Mouse (Mus musculus) spleen, adult 18-20 months (tissue): ENCODE measurements around the gene Atg4d.
"Not testable (repeated sequence)": the region's sequence is repeated elsewhere in the genome, so short reads cannot be mapped to it uniquely, and the experiment has no call there.

Experiments used
- DNase-seq, 2 experiments: peaks; one replicate each; pipeline ENCODE4 v3.0.0; 2022; ENCODE audit warnings: mixed read lengths in 2 of 2

The Atg4d gene

GRCm38 (mm10) chr9:21241343-21241742, 23.8 kb upstream of the Atg4d start:
- DNase-seq, result peak; percentile 68 to 78

- no peak for DNase-seq
These were observed 21.2 kb upstream of the Atg4d start for GRCm38 (mm10) chr9:21243826-21244427.

GRCm38 (mm10) chr9:21244428-21245112, 20.5 kb upstream of the Atg4d start:
- DNase-seq, result no peak

- DNase-seq, result no peak
These were observed 20.0 kb upstream of the Atg4d start for GRCm38 (mm10) chr9:21245113-21245487.

GRCm38 (mm10) chr9:21246342-21246741, 18.8 kb upstream of the Atg4d start:
- no peak for DNase-seq

- no peak for DNase-seq
These were observed 16.8 kb upstream of the Atg4d start, which contains the start of gene S1pr5 for GRCm38 (mm10) chr9:21248326-21248725. Gene S1pr5, minus strand, starts transcription at chr9:21248443.

- no peak for DNase-seq
These were observed 15.2 kb upstream of the Atg4d start for GRCm38 (mm10) chr9:21249629-21250508.

GRCm38 (mm10) chr9:21250509-21250908, 14.6 kb upstream of the Atg4d start:
- DNase-seq, result no peak

GRCm38 (mm10) chr9:21251116-21251735, 13.9 kb upstream of the Atg4d start:
- DNase-seq, result no peak

GRCm38 (mm10) chr9:21254690-21255089, 10.4 kb upstream of the Atg4d start:
- DNase-seq, result no peak

- not testable (repeated sequence) for DNase-seq
These were observed 8.7 kb upstream of the Atg4d start for GRCm38 (mm10) chr9:21256349-21256748.

GRCm38 (mm10) chr9:21260491-21261040, 4.5 kb upstream of the Atg4d start:
- DNase-seq, result no peak

- DNase-seq, result no peak
These were observed 3.3 kb upstream of the Atg4d start for GRCm38 (mm10) chr9:21261831-21262230.

GRCm38 (mm10) chr9:21264272-21264999, 657 bp upstream of the Atg4d start:
- peak in 1 of 2 experiments; percentile 15 for DNase-seq

GRCm38 (mm10) chr9:21265611-21266010, 518 bp downstream of the Atg4d start:
- DNase-seq, result no peak

GRCm38 (mm10) chr9:21266889-21267288, 1.8 kb downstream of the Atg4d start:
- DNase-seq, result no peak

GRCm38 (mm10) chr9:21268305-21268704, 3.2 kb downstream of the Atg4d start:
- peak in 1 of 2 experiments; percentile 5 for DNase-seq

- DNase-seq, result not testable (repeated sequence)
These were observed 4.5 kb downstream of the Atg4d start for GRCm38 (mm10) chr9:21269590-21269989.

GRCm38 (mm10) chr9:21272391-21272790, 7.3 kb downstream of the Atg4d start:
- DNase-seq, result no peak

- no peak for DNase-seq
These were observed 8.0 kb downstream of the Atg4d start for GRCm38 (mm10) chr9:21273094-21273493.

- DNase-seq, result no peak
These were observed 8.6 kb downstream of the Atg4d start for GRCm38 (mm10) chr9:21273520-21274228.
